Mouse (Mus musculus): ENCODE measurements around the gene Adcyap1r1. TPM values are rescaled to one million over a fixed set of nuclear protein-coding genes. Genes with fewer than 3 reads are reported as not detected.

Adcyap1r1 gene
- total and polyA plus RNA-seq, 3 experiments = not detected

- Histone ChIP-seq H3K36me3 (ENCODE audit: control insufficient read depth in 1 of 2, insufficient read depth in 2 of 2, low read length in 2 of 2) (no peaks in the 10 kb centered on the region), H3K9me3 (replicated peaks; ENCODE audit: insufficient read depth, low read length) (no peaks in the 10 kb centered on the region), H3K4me3 (ENCODE audit: control insufficient read depth in 1 of 2, insufficient read depth in 1 of 2, low read depth in 2 of 2, low read length in 2 of 2) (no peak overlapping the region), H3K9ac (ENCODE audit: control insufficient read depth, low read depth, low read length, poor library complexity, severe bottlenecking) (no peak overlapping the region), H3K27me3 (ENCODE audit: control insufficient read depth in 1 of 2, insufficient read depth in 2 of 2, low read length in 2 of 2) (no peaks in the 10 kb centered on the region), H3K27ac (ENCODE audit: control insufficient read depth, low read depth, low read length) (no peak overlapping the region), H3K4me1 (ENCODE audit: control insufficient read depth in 1 of 2, insufficient read depth in 2 of 2, low read length in 2 of 2) (no peaks in the 10 kb centered on the region), H3K79me2 (ENCODE audit: control insufficient read depth, insufficient read depth, low read length, poor library complexity) (no peaks in the 10 kb centered on the region)
- DNase-seq (ENCODE audit: low read depth, low spot score) = no peak
- no peak for TF ChIP-seq ZNF384 (IDR thresholded peaks at IDR 0.05; ENCODE audit: low read depth, low read length)
- no peak for TF ChIP-seq GABPA (IDR thresholded peaks at IDR 0.05; ENCODE audit: low read depth, low read length)
- no peak for TF ChIP-seq TAL1 (IDR thresholded peaks at IDR 0.05; ENCODE audit: low read length)
- no peak for TF ChIP-seq POLR2AphosphoS5 (IDR thresholded peaks at IDR 0.05; ENCODE audit: borderline replicate concordance, low read depth, low read length)
- no peak for TF ChIP-seq MAFK (IDR thresholded peaks at IDR 0.05; ENCODE audit: borderline replicate concordance, low read depth, low read length)
- TF ChIP-seq RCOR1 (IDR thresholded peaks at IDR 0.05; ENCODE audit: low read depth, low read length) = no peak
- TF ChIP-seq BHLHE40 (IDR thresholded peaks at IDR 0.05; ENCODE audit: borderline replicate concordance, low read depth, low read length) = no peak
- TF ChIP-seq MAZ (IDR thresholded peaks at IDR 0.05; ENCODE audit: low read depth, low read length) = no peak
- no peak for TF ChIP-seq NRF1 (IDR thresholded peaks at IDR 0.05; ENCODE audit: insufficient read depth, low read depth, low read length, poor library complexity, severe bottlenecking)
- TF ChIP-seq EP300 (IDR thresholded peaks at IDR 0.05; ENCODE audit: low read depth in 1 of 2, low read length in 2 of 2) = no peak
- no peak for TF ChIP-seq HCFC1 (IDR thresholded peaks at IDR 0.05; ENCODE audit: low read depth, low read length)
- no peak for TF ChIP-seq TBP (IDR thresholded peaks at IDR 0.05; ENCODE audit: low read depth, low read length)
- no peak for TF ChIP-seq NELFE (IDR thresholded peaks at IDR 0.05; ENCODE audit: low read depth, low read length)
- TF ChIP-seq USF2 (IDR thresholded peaks at IDR 0.05; ENCODE audit: borderline replicate concordance in 1 of 2, insufficient read depth in 1 of 2, low read depth in 1 of 2, low read length in 2 of 2) = no peak
- no peak for TF ChIP-seq MAX (IDR thresholded peaks at IDR 0.05; ENCODE audit: low read length)
Measured at GRCm38 (mm10) chr6:55452381-55452780, 603 bp downstream of the Adcyap1r1 start.

DNA sequence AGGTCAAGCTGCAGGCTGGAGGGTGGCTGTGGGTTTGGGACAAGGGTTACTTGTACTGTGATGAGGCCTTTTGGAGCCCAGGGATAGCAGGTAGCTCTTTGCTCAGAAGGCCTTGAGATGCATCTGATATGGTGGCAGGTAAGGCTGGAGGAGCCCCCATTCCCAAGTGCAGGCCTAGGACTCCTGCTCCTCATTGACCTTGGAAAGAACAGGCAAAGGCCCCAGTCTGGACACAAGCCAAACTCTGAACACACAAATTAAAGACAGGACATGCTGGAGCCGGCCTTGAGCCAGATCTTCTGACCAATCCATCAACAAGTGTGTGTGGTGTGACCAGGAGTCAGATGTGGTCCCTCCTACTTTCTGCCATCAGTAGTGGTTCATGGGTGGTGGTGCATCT lies 1.8 kb downstream of the Adcyap1r1 start:
- H3K4me3 ChIP-seq (ENCODE audit: control insufficient read depth in 1 of 2, insufficient read depth in 1 of 2, low read depth in 2 of 2, low read length in 2 of 2) = no peak overlapping the region
- DNase-seq (ENCODE audit: low read depth, low spot score) = no peak
- H3K27me3 ChIP-seq (ENCODE audit: control insufficient read depth in 1 of 2, insufficient read depth in 2 of 2, low read length in 2 of 2) = no peaks in the 10 kb centered on the region
- no peaks in the 10 kb centered on the region for H3K4me1 ChIP-seq (ENCODE audit: control insufficient read depth in 1 of 2, insufficient read depth in 2 of 2, low read length in 2 of 2)
- no peaks in the 10 kb centered on the region for H3K9me3 ChIP-seq (replicated peaks; ENCODE audit: insufficient read depth, low read length)
- TF ChIP-seq TCF12 (IDR thresholded peaks at IDR 0.05; ENCODE audit: low read depth, low read length) (no peak), POLR2AphosphoS2 (IDR thresholded peaks at IDR 0.05; ENCODE audit: low read length) (no peak), MAFK (IDR thresholded peaks at IDR 0.05; ENCODE audit: borderline replicate concordance, low read depth, low read length) (no peak), MAZ (IDR thresholded peaks at IDR 0.05; ENCODE audit: low read depth, low read length) (no peak), CTCF (IDR thresholded peaks at IDR 0.05 in 2 of 3, conservative IDR thresholded peaks at IDR 0.05 in 1 of 3; ENCODE audit: control insufficient read depth in 1 of 3, insufficient read depth in 1 of 3, low read depth in 2 of 3, low read length in 3 of 3, poor library complexity in 1 of 3, severe bottlenecking in 1 of 3) (no peak), CHD1 (IDR thresholded peaks at IDR 0.05; ENCODE audit: low read depth, low read length) (no peak), MAX (IDR thresholded peaks at IDR 0.05; ENCODE audit: low read length) (no peak), USF1 (IDR thresholded peaks at IDR 0.05; ENCODE audit: low read depth, low read length) (no peak), ZMIZ1 (IDR thresholded peaks at IDR 0.05; ENCODE audit: low read depth, low read length) (no peak), POLR2AphosphoS5 (IDR thresholded peaks at IDR 0.05; ENCODE audit: borderline replicate concordance, low read depth, low read length) (no peak), MYB (IDR thresholded peaks at IDR 0.05; ENCODE audit: low read depth, low read length) (no peak), MEF2A (IDR thresholded peaks at IDR 0.05; ENCODE audit: extremely low read depth, insufficient replicate concordance, low read depth, low read length, poor library complexity, severe bottlenecking) (no peak), MYC (IDR thresholded peaks at IDR 0.05; ENCODE audit: low read depth, low read length) (no peak)
- H3K79me2 ChIP-seq (ENCODE audit: control insufficient read depth, insufficient read depth, low read length, poor library complexity) = no peaks in the 10 kb centered on the region
- no peak overlapping the region for H3K9ac ChIP-seq (ENCODE audit: control insufficient read depth, low read depth, low read length, poor library complexity, severe bottlenecking)
- no peaks in the 10 kb centered on the region for H3K36me3 ChIP-seq (ENCODE audit: control insufficient read depth in 1 of 2, insufficient read depth in 2 of 2, low read length in 2 of 2)
- no peak overlapping the region for H3K27ac ChIP-seq (ENCODE audit: control insufficient read depth, low read depth, low read length)
